ENCODE assay signal across 8 mouse cellular contexts in genomic region chr2:34370725-34371440, GRCm38 (mm10). TPM values are rescaled to one million over a fixed set of nuclear protein-coding genes. Genes with fewer than 3 reads are reported as not detected.
DNase-seq lines count a peak whose midpoint lies in the region; ATAC-seq lines count a peak whose summit lies in the region.

No protein-coding gene starts in this region.

- no peaks in the 10 kb centered on the region for H3K36me3 ChIP-seq in megakaryocyte, embryonic 14.5 days (replicated peaks; ENCODE audit: low read length)
- no peaks in the 10 kb centered on the region for H3K36me3 ChIP-seq in lung, embryonic 16.5 days (ENCODE audit: control insufficient read depth, insufficient read depth, low read length)

- peaks cover 27% of the 10 kb centered on the region for H3K4me1 ChIP-seq in megakaryocyte, embryonic 14.5 days
- H3K4me1 ChIP-seq in lung, embryonic 16.5 days (replicated peaks; ENCODE audit: control insufficient read depth, insufficient read depth, low read length), result peaks cover 13% of the 10 kb centered on the region

- H3K4me3 ChIP-seq in megakaryocyte, embryonic 14.5 days (replicated peaks), result peak overlapping the region; percentile 99
- peak overlapping the region; percentile 95 for H3K4me3 ChIP-seq in lung, embryonic 16.5 days (ENCODE audit: low read length)

- DNase-seq in embryo, embryonic 11 days, result peak; percentile 61
- peak; percentile 21 for DNase-seq in heart, adult 8-10 months (ENCODE audit: low spot score)
- DNase-seq in kidney, adult 8-10 months, result peak; percentile 9 to 19
- DNase-seq in retina, embryonic 14.5 days (ENCODE audit: low spot score), result peak; percentile 49
- DNase-seq in urinary bladder, adult 18-20 months (ENCODE audit: low spot score in 2 of 2), result peak; percentile 1 to 49

- H3K27ac ChIP-seq in lung, embryonic 16.5 days (ENCODE audit: low read length), result peak overlapping the region; percentile 99

- peaks cover 24% of the 10 kb centered on the region for H3K27me3 ChIP-seq in megakaryocyte, embryonic 14.5 days (replicated peaks)
- H3K27me3 ChIP-seq in lung, embryonic 16.5 days (ENCODE audit: control insufficient read depth, insufficient read depth, low read depth, low read length), result no peaks in the 10 kb centered on the region

- WGBS in lung, embryonic 16.5 days, result under 1% methylated on average over 42 of the region's 42 CpGs

- no peak for ATAC-seq in megakaryocyte, adult 5-6 weeks (ENCODE audit: poor library complexity, severe bottlenecking)
- ATAC-seq in lung, embryonic 16.5 days (ENCODE audit: low read depth), result no peak

- H3K9ac ChIP-seq in lung, embryonic 16.5 days (ENCODE audit: low read length), result peak overlapping the region; percentile 96

- no peaks in the 10 kb centered on the region for H3K9me3 ChIP-seq in megakaryocyte, embryonic 14.5 days
- no peaks in the 10 kb centered on the region for H3K9me3 ChIP-seq in lung, embryonic 16.5 days (ENCODE audit: control insufficient read depth, low read length)

- peak overlapping the region; percentile 71 for H3K4me2 ChIP-seq in lung, embryonic 16.5 days (ENCODE audit: low read depth, low read length)

RNA-seq across cellular contexts. Expression of gene Pbx3, which starts 2.1 kb away (rescaled TPM):
- polyA plus RNA-seq in megakaryocyte, embryonic 14.5 days (2012; ENCODE audit: insufficient read depth, low replicate concordance), result 3.8 and 8.4 TPM in 2 replicates
- 19.8 and 21.7 TPM in 2 replicates for total RNA-seq in megakaryocyte, adult 5-6 weeks (2015)
- 11.9 and 12.2 TPM in 2 replicates for total RNA-seq in megakaryocyte, adult 5-6 weeks (2017)
- 10 to 100 TPM in 2 of 4 experiments, 1 to 10 TPM in 2; 7.8 to 11.4 (median 10.0) TPM for total RNA-seq in heart, adult 8-10 months (2022)
- 24.2 and 25.1 TPM in 2 replicates for polyA plus RNA-seq in lung, embryonic 16.5 days (2015; fragmentation: Nextera tagmentation; extraction: Ambion mirVana)

RNA-seq across cellular contexts. Expression of gene Mapkap1, which starts 35.7 kb away (rescaled TPM):
- polyA plus RNA-seq in megakaryocyte, embryonic 14.5 days (2012; ENCODE audit: insufficient read depth, low replicate concordance), result 72.5 and 74.6 TPM in 2 replicates
- 22.1 and 29.7 TPM in 2 replicates for total RNA-seq in megakaryocyte, adult 5-6 weeks (2015)
- total RNA-seq in megakaryocyte, adult 5-6 weeks (2017), result 37.8 and 40.2 TPM in 2 replicates
- 10 to 100 TPM; 60.5 to 73.6 (median 68.7) TPM for total RNA-seq in heart, adult 8-10 months (2022)
- 70.6 and 74.6 TPM in 2 replicates for polyA plus RNA-seq in lung, embryonic 16.5 days (2015; fragmentation: Nextera tagmentation; extraction: Ambion mirVana)
